Mouse (Mus musculus) cortical plate, adult 2 months (tissue): ENCODE results near the gene Psmb5. TPM values are rescaled to one million over a fixed set of nuclear protein-coding genes. Genes with fewer than 3 reads are reported as not detected.

Experiments used
- H3K27ac ChIP-seq: fragments of 200-500 bp; 2 replicates; pipeline ENCODE4 v1.5.1; 2012; ENCODE audit warnings: low read length, control low read depth, inconsistent platforms; ENCODE audit not compliant: insufficient read depth
- H3K4me1 ChIP-seq: fragments of 200-500 bp; 2 replicates; pipeline ENCODE4 v1.6.1; 2011; ENCODE audit warnings: low read length; ENCODE audit not compliant: control insufficient read depth, insufficient read depth
- H3K4me3 ChIP-seq: fragments of 200-500 bp; 2 replicates; pipeline ENCODE4 v1.5.1; 2011; ENCODE audit warnings: mild to moderate bottlenecking, low read length, control low read depth; ENCODE audit not compliant: insufficient read depth
- CTCF ChIP-seq: fragments of 200-500 bp; IDR thresholded peaks from 2 replicates; pipeline ENCODE4 v1.5.1; 2011; ENCODE audit warnings: mild to moderate bottlenecking, control low read depth, low read length; ENCODE audit not compliant: insufficient read depth; ENCODE audit errors: extremely low read depth
- POLR2A ChIP-seq: fragments of 200-500 bp; IDR thresholded peaks from 2 replicates; pipeline ENCODE4 v1.6.1; 2011; ENCODE audit warnings: mild to moderate bottlenecking, low read length, control low read depth; ENCODE audit not compliant: insufficient read depth; ENCODE audit errors: extremely low read depth
- polyA plus RNA-seq: library from polyadenylated mRNA; depleted of rRNA; stranded (reverse); fragments of >200 nt; gene quantifications from 2 replicates; pipeline ENCODE4 v1.2.3, GENCODE M21; 2012; rRNA removed

Gene Psmb5
- 181 and 197 TPM in 2 replicates for polyA plus RNA-seq

DNA sequence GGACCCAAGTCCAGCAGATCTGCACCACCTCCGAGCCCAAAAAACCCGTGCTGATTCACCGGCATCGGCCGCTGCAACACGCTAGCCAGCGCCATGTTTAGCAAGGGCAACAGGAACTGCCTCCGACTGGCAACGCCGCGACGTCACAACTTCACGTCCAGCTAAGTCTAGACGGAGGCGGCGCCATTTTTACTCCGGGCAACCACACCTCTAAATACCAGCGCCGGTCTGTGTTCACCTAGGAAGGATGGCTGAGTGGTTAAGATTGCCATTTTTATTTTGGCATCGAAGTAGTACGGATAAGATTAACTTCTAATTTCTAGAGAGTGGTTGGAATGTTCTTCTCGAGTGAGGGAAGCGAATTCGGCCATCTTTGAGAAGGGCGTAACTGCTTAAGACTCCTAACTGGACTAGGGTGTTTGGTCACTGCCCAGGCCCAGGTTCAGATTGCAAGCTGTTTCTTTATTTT, at the start of gene Psmb5:
Gene Psmb5, minus strand, starts transcription at position 126 of the 469 bp plus-strand sequence.
- Histone ChIP-seq H3K4me1 (peaks cover 1% of the 10 kb centered on the region; the same call in 1 of the 2 replicates), H3K4me3 (peak within 1 kb of the TSS; percentile 67), H3K27ac (peak within 1 kb of the TSS; percentile 55)
- TF ChIP-seq CTCF (no peak), POLR2A (peak; percentile 72)

DNA sequence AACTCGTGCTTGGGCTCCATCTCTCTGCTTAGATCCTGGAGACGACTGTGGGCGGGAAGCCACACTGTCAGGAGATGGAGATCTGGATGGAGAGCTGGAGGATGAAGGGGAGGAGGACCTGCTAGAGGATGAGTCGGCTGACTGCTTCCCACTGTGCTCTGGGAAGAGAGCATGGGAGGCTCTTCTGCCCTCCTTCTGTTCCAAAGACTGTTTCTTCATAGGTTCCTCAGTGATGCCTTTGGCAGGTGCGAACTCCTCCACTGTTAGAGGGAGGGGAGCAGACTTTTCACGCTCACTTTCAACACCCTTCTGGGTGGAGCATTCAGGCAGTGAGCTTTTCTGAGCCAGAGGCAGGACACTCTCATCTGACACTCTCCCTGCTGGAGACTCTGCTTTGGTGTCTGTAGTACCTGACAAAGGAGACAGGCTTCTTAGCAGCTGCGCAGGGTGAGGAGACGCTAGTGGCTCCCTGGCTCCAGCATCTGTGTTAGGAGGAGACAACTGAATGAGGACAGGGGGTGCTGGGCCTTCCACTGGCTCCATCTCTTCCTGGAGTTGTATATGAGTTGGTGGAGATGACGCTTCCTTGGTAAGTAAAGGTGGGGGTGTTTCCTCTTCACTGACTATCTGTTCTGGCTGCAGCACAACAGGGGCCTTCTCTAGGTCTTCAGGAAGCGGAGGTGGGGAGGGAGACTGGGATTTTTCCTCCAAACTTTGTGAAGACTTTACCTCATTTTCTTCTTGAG, 46.8 kb upstream of the Psmb5 start:
- Histone ChIP-seq H3K27ac (no peak overlapping the region), H3K4me3 (no peak overlapping the region), H3K4me1 (no peaks in the 10 kb centered on the region)
- TF ChIP-seq CTCF (no peak), POLR2A (no peak)

DNA sequence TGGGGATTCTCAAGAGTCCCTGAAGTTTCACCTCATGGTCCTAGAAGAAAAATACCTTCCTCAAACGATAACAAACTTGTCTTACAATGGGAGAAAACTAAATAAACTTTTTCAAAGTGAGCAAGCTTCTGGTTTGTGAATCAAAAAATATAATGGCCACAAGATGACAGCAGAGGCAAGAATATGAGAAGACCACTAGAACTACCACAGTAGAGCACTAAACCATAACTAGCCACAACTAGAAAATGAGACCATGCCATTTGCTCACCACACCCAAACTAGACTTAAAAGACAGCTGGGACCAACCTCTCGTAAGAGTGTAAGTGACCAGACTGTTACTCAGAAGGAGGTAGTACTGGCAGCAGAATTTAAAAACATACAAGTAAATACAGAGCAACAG, 42.2 kb upstream of the Psmb5 start:
- no peak overlapping the region for H3K4me3 ChIP-seq
- no peak overlapping the region for H3K27ac ChIP-seq
- TF ChIP-seq POLR2A (no peak), CTCF (no peak)
- H3K4me1 ChIP-seq = no peaks in the 10 kb centered on the region

DNA sequence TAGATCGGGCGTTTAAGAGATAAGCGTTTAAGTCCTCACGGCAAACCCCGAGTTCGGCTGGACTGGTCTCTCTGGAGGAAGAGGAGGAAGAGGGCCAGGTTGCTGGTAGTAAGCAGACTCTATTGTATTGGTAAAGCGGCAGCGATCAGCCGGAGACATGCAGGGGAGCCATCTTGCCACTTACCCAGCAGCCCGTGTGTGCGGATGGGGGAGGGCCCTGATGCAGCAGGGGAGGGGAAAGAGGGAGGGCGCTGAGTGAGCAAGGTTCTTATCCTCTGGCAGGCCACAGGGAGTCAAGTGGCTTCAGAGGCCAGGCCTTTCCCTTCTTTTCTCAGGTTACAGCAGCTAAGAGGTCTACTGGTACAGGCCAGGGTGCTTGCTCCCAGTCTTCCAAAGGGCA, 35.7 kb upstream of the Psmb5 start:
- TF ChIP-seq CTCF = no peak
- TF ChIP-seq POLR2A = peak; percentile 85; the same call in 1 of the 2 replicates
- peaks cover 7% of the 10 kb centered on the region; the same call in 1 of the 2 replicates for H3K4me1 ChIP-seq
- no peak overlapping the region for H3K27ac ChIP-seq
- peak overlapping the region; percentile 70 for H3K4me3 ChIP-seq

DNA sequence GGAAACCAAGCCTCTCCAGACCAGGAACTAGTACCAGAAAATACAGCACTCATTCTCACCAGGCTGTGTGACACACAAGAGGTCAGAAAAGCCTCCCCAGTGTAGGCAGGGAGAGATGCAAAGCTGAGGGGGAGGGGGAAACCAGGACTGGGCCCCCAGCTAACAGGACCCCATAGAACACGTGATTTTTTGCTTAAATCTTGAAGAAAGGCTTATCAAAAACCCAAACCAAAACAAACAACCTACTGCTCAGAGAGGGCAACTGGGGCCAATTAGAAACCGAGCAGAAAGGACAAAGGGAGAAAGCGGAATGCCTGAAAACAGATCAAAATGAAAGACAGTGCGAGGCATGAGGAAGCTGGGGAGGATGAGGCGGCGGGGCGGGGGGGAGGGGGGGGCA, 35.0 kb upstream of the Psmb5 start:
- H3K27ac ChIP-seq = no peak overlapping the region
- peak overlapping the region; percentile 70 for H3K4me3 ChIP-seq
- TF ChIP-seq POLR2A = no peak
- TF ChIP-seq CTCF = no peak
- peaks cover 7% of the 10 kb centered on the region; the same call in 1 of the 2 replicates for H3K4me1 ChIP-seq

DNA sequence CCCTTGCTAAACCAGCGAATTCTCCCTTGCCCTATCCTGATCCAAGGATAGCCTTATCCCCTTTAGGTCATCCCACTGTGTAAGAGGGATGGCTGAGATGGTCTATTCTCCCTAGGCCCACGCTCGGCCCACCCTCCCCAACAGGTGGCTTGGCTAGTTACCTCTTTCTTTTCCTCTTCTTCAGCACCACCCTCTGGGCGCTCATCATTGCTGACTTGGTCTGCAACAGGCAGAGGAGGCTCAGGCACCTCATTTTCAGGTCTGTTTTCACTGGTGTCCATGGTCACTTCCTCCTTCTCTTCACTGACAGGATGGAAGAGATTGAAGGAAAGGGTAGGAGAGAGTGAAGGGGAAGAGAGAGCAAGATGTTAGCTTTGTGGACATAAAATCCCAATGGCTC, 33.7 kb upstream of the Psmb5 start:
- Histone ChIP-seq H3K27ac (no peak overlapping the region), H3K4me1 (peaks cover 7% of the 10 kb centered on the region; the same call in 1 of the 2 replicates), H3K4me3 (no peak overlapping the region)
- no peak for TF ChIP-seq CTCF
- TF ChIP-seq POLR2A = no peak

DNA sequence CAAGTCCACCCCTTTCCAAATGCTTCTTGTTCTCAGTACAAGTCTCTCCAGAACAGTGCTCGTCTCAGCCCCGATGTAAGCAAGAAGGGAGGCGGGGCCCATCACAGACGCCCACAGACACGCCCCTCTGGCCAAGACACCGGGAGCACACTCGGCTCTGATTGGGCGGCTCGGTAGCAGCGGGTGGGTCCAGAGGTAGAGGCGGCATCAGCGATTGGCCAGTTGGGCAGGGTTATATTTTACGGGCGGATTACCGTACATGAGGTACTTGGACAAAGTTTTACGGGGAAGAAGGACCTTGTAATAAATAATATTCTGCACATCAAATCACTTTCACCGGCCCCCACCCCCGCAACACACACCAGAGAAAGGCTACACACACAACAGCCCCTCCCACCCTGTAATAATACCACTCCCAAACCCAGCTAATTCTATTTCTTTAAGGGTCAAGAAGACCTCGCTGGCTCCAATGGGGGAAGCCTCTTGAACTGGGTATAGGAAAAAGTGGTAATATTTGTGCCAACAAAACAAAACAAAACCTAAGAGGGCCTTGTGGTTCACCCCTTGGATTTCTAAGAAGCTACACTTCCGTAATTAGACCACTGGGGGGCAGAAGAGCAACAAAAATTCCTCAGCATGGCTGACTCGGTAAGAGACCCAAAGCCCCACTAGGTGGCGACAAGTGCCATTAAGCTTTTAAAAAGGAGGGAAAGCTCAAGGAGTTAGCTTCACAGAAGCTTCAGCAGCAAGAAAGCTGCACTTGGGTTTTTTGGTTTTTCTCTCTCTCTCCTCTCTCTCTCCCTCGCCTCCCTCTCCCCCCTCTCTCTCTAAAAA, 33.0 kb upstream of the Psmb5 start:
- Histone ChIP-seq H3K4me1 (peaks cover 7% of the 10 kb centered on the region; the same call in 1 of the 2 replicates), H3K27ac (no peak overlapping the region), H3K4me3 (no peak overlapping the region)
- TF ChIP-seq CTCF (peak; percentile 96), POLR2A (no peak)

DNA sequence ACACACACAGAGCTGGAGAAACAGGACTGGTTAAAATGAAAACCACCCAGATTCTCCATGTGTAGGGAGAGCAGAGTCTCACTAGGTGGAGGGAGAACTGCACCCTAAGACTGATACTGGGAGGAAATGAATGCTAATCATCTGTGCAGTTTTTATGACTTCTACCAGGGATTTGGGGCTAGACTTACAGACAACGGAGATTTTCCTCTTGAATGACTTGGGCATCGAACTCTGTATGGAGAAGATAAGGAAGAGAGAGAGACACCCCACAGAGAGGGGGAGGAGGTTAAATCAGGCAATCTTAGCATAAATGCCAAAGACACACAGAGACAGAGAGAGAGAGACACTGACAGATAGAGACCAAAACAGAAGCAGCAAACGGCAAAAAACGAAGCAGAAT, 30.1 kb upstream of the Psmb5 start:
- Histone ChIP-seq H3K4me1 (peaks cover 7% of the 10 kb centered on the region; the same call in 1 of the 2 replicates), H3K27ac (no peak overlapping the region), H3K4me3 (no peak overlapping the region)
- TF ChIP-seq CTCF = no peak
- no peak for TF ChIP-seq POLR2A

DNA sequence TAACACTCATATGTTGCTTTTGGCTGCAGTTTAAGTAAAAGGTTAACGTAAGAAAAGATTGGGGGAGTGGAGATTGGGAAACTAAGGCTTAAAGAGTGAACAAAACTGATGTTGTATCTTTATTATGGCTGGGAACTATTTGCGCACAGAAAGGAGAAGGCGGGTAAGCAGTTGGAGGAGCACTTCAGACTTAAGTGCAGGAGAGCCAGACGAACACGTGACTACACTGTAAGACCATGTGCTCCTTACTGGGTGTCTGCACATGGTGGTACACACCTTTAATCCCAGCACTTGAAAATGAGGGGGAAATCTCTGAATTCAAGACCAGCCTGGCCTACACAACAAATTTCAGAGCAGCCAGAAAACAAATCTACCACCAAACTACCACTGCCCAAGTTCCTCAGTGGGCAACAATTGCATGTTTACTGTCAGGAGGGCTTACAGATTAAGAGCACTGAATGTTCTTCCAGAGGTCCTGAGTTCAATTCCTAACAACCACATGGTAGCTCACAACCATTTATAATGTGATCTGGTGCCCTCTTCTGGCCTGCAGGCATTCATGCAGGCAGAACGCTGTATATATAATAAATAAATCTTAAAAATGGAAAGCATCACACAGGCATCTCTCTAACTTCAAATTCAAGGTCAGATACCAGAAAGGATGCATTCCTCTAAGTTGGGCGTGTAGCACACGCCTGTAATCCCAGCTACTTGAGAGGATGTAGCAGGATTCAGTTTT, 29.2 kb upstream of the Psmb5 start:
- Histone ChIP-seq H3K4me1 (peaks cover 4% of the 10 kb centered on the region; the same call in 1 of the 2 replicates), H3K27ac (no peak overlapping the region), H3K4me3 (no peak overlapping the region)
- TF ChIP-seq CTCF = 0 out of 2 replicates have a peak, but pooled peaks have one; percentile 14
- no peak for TF ChIP-seq POLR2A
